In the genomic region with DNA sequence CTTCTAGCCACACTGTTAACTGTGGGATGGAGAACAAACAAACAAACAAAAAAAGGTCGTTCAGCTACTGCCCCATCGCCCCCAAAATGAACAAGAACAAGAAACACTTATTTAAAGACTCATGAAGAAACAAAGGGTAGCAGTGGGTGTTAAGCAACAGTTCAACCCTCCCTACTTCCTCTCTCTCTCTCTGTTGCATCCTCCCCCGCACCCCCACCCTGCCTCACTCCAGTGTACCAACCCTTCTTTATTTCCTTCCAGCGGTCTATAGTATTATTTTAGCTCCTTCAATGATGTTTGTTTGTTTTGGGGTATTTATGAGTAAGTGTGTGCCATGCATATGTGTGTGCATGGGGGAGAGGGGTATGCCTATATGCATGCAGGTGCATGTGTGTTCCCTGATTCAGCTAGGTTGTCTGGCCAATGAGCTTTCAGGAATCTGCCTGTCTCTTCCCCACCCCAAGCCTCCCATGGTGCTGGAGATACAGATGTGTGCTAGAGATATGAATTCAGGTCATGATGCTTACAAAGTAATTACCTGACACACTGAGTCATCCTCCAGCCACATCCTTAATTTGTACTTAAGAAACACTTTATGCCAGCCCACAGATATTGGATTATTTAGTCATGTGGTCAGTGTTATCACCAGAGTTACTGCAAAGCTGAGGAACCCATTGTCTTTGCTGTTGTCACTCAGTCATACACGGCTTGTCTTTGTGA, we compare ENCODE assay signal across 11 mouse cellular contexts. TPM values are rescaled to one million over a fixed set of nuclear protein-coding genes. Genes with fewer than 3 reads are reported as not detected.
A peak's percentile ranks its signal among the peaks of the same experiment; 100 is the strongest.
DNase-seq lines count a peak whose midpoint lies in the region; ATAC-seq and TF ChIP-seq lines count a peak whose summit lies in the region.
"Had no signal": no experiment of that assay in that cellular context is flagged by ENCODE, and none has a peak within 500 bp of the region (broad histone marks: within the 10 kb centered on the region; RNA-seq: fewer than 3 reads in every experiment).

No protein-coding gene starts in this region.

- H3K9me3 ChIP-seq in liver, postnatal 0 days (ENCODE audit: low read length): no peaks in the 10 kb centered on the region

- no peak for TF ChIP-seq POLR2A in bone marrow macrophage, adult 2 months (IDR thresholded peaks at IDR 0.05; ENCODE audit: borderline replicate concordance, low read depth, low read length)

- H3K27ac ChIP-seq in bone marrow macrophage, adult 2 months (ENCODE audit: insufficient read depth, low read depth, low read length): peak overlapping the region; percentile 98
- peak overlapping the region; percentile 61 for H3K27ac ChIP-seq in liver, postnatal 0 days (ENCODE audit: low read depth)
- H3K27ac ChIP-seq: heart, adult 2 months had no signal

- H3K4me2 ChIP-seq in liver, postnatal 0 days (ENCODE audit: low read depth, low read length): peak overlapping the region; percentile 22; the same call in 1 of the 2 replicates

- 32% methylated on average over 5 of the region's 5 CpGs for WGBS in liver, postnatal 0 days (ENCODE audit: insufficient replicate concordance)

- no peak overlapping the region for H3K9ac ChIP-seq in liver, postnatal 0 days (replicated peaks)

- peak; percentile 72 for DNase-seq in CD4-positive, CD25-positive, alpha-beta regulatory T cell, adult 2 months (ENCODE audit: low read depth, low spot score)
- DNase-seq in liver, postnatal 0 days: peak; percentile 47
- DNase-seq in splenic B cell, adult 2 months (ENCODE audit: low read depth, low spot score): peak; percentile 64
- DNase-seq in kidney, adult 8-10 months: no peak
- DNase-seq in right cerebral cortex, adult 18-20 months: no peak

- H3K27me3 ChIP-seq in liver, postnatal 0 days (ENCODE audit: insufficient read depth, low read length): no peaks in the 10 kb centered on the region
- H3K27me3 ChIP-seq in splenic B cell, adult 2 months (ENCODE audit: control insufficient read depth, insufficient read depth, low read length, poor library complexity, severe bottlenecking): no peaks in the 10 kb centered on the region

- ATAC-seq in liver, postnatal 0 days: peak; percentile 43
- no peak for ATAC-seq in frontal cortex, adult (ENCODE audit: low TSS enrichment)

- TF ChIP-seq CTCF in bone marrow macrophage, adult 2 months (IDR thresholded peaks at IDR 0.05; ENCODE audit: low read depth, low read length): no peak
- no peak for TF ChIP-seq CTCF in liver, postnatal 0 days (IDR thresholded peaks at IDR 0.05; ENCODE audit: low read depth)

- H3K36me3 ChIP-seq in liver, postnatal 0 days (replicated peaks; ENCODE audit: insufficient read depth, low read length): no peaks in the 10 kb centered on the region
- no peaks in the 10 kb centered on the region for H3K36me3 ChIP-seq in splenic B cell, adult 2 months (ENCODE audit: control insufficient read depth, insufficient read depth, low read length, poor library complexity, severe bottlenecking)

- peaks cover 44% of the 10 kb centered on the region for H3K4me1 ChIP-seq in bone marrow macrophage, adult 2 months (ENCODE audit: control insufficient read depth, insufficient read depth, low read length)
- peaks cover 3% of the 10 kb centered on the region for H3K4me1 ChIP-seq in liver, postnatal 0 days (ENCODE audit: insufficient read depth)

- no peak for TF ChIP-seq EP300 in liver, postnatal 0 days (IDR thresholded peaks at IDR 0.05; ENCODE audit: low read depth)

- H3K4me3 ChIP-seq in bone marrow macrophage, adult 2 months (ENCODE audit: insufficient read depth, low read length): peak overlapping the region; percentile 21; the same call in 1 of the 2 replicates
- no peak overlapping the region for H3K4me3 ChIP-seq in liver, postnatal 0 days (ENCODE audit: low read depth, low read length)
- H3K4me3 ChIP-seq: heart, adult 2 months had no signal

RNA-seq across cellular contexts. Expression of a gene that starts 5.7 kb away (rescaled TPM):
- polyA plus RNA-seq in bone marrow macrophage, adult 2 months (2012; ENCODE audit: insufficient read depth, insufficient read length, missing spikeins): 352 and 384 TPM in 2 replicates
- 10.8 and 11.2 TPM in 2 replicates for polyA plus RNA-seq in liver, postnatal 0 days (2015; fragmentation: Nextera tagmentation; extraction: Ambion mirVana)

RNA-seq across cellular contexts. Expression of a gene that starts 50.3 kb away (rescaled TPM):
- polyA plus RNA-seq in bone marrow macrophage, adult 2 months (2012; ENCODE audit: insufficient read depth, insufficient read length, missing spikeins): 32.2 and 33.8 TPM in 2 replicates
- 0.07 TPM in 1 of 2 replicates, not detected in the other for polyA plus RNA-seq in liver, postnatal 0 days (2015; fragmentation: Nextera tagmentation; extraction: Ambion mirVana)
- polyA plus RNA-seq: brain, embryonic 14.5 days; forebrain, embryonic 11.5 days; intestine, embryonic 14.5 days had no signal

Comparison
In these comparisons a context has a peak if more than half of its experiments do, and no peak if none do; other contexts are left out.
1. DNase-seq: peak in CD4-positive, CD25-positive, alpha-beta regulatory T cell, adult 2 months (single experiment), liver, postnatal 0 days (single experiment) and splenic B cell, adult 2 months (single experiment); none in kidney, adult 8-10 months (0 of 2) and right cerebral cortex, adult 18-20 months (single experiment).
2. RNA of a gene that starts 5.7 kb away (polyA plus RNA-seq): 352 to 384 TPM in bone marrow macrophage, adult 2 months; 10.8 to 11.2 TPM in liver, postnatal 0 days; every median in the first group is over 10 times any median in the second.
3. RNA of a gene that starts 50.3 kb away (polyA plus RNA-seq): 32.2 to 33.8 TPM in bone marrow macrophage, adult 2 months; 0.07 TPM in liver, postnatal 0 days; every median in the first group is over 10 times any median in the second.